Mouse (Mus musculus) embryonic fibroblast, embryonic 13.5 days (primary cell): ENCODE measurements around the gene Fli1. TPM values are rescaled to one million over a fixed set of nuclear protein-coding genes. Genes with fewer than 3 reads are reported as not detected.

Experiments used
- H3K27ac ChIP-seq: 2 replicates; pipeline ENCODE4 v1.5.1; 2012; ENCODE audit warnings: low read length, control low read depth, inconsistent platforms; ENCODE audit not compliant: insufficient read depth
- H3K4me1 ChIP-seq: 2 replicates; pipeline ENCODE4 v1.6.1; 2011; ENCODE audit warnings: low read length; ENCODE audit not compliant: control insufficient read depth, insufficient read depth
- H3K4me3 ChIP-seq: 2 replicates; pipeline ENCODE4 v1.5.1; 2011; ENCODE audit warnings: mild to moderate bottlenecking, control low read depth, low read length; ENCODE audit not compliant: insufficient read depth
- CTCF ChIP-seq: IDR thresholded peaks from 2 replicates; pipeline ENCODE4 v1.5.1; 2011; ENCODE audit warnings: mild to moderate bottlenecking, control low read depth, low read length, moderate library complexity, borderline replicate concordance; ENCODE audit not compliant: insufficient read depth
- POLR2A ChIP-seq: IDR thresholded peaks from 2 replicates; pipeline ENCODE4 v1.6.1; 2011; ENCODE audit warnings: low read depth, mild to moderate bottlenecking, control low read depth, low read length, moderate library complexity
- polyA plus RNA-seq: library from polyadenylated mRNA; stranded (reverse); fragments of >200 nt; gene quantifications from 2 replicates; pipeline ENCODE4 v1.2.4, GENCODE M21; 2011; ENCODE audit warnings: low read depth; ENCODE audit not compliant: missing spikeins, insufficient read length

Fli1 gene
- polyA plus RNA-seq, 1 experiment: 6.8 TPM

- H3K27ac ChIP-seq: peak overlapping the region; percentile 11
- no peaks in the 10 kb centered on the region for H3K4me1 ChIP-seq
- peak overlapping the region; percentile 59 for H3K4me3 ChIP-seq
- TF ChIP-seq CTCF (no peak), POLR2A (no peak)
Observed at GRCm38 (mm10) chr9:32540406-32541222, 2.0 kb downstream of the Fli1 start.

GRCm38 (mm10) chr9:32540061-32540405 lies 2.6 kb downstream of the Fli1 start:
- Histone ChIP-seq H3K4me3 (peak overlapping the region; percentile 59), H3K4me1 (no peaks in the 10 kb centered on the region), H3K27ac (peak overlapping the region; percentile 11)
- TF ChIP-seq CTCF: no peak
- TF ChIP-seq POLR2A: peak; percentile 32; the same call in 1 of the 2 replicates

- Histone ChIP-seq H3K4me1 (no peaks in the 10 kb centered on the region), H3K4me3 (no peak overlapping the region; the same call in 1 of the 2 replicates), H3K27ac (no peak overlapping the region)
- TF ChIP-seq CTCF (no peak), POLR2A (no peak)
Observed at GRCm38 (mm10) chr9:32539321-32539761, 3.3 kb downstream of the Fli1 start.

- TF ChIP-seq POLR2A: no peak
- no peak for TF ChIP-seq CTCF
- no peak overlapping the region for H3K4me3 ChIP-seq
- no peaks in the 10 kb centered on the region for H3K4me1 ChIP-seq
- no peak overlapping the region for H3K27ac ChIP-seq
Observed at GRCm38 (mm10) chr9:32538124-32538523, 4.5 kb downstream of the Fli1 start.

GRCm38 (mm10) chr9:32537706-32538105 lies 5.0 kb downstream of the Fli1 start:
- TF ChIP-seq CTCF: no peak
- no peak for TF ChIP-seq POLR2A
- no peak overlapping the region for H3K4me3 ChIP-seq
- H3K27ac ChIP-seq: no peak overlapping the region

GRCm38 (mm10) chr9:32535201-32535955 lies 7.3 kb downstream of the Fli1 start:
- TF ChIP-seq CTCF (no peak), POLR2A (no peak)
- H3K27ac ChIP-seq: no peak overlapping the region
- H3K4me3 ChIP-seq: no peak overlapping the region
- no peaks in the 10 kb centered on the region for H3K4me1 ChIP-seq

More at GRCm38 (mm10) chr9:32537706-32538105, 5.0 kb downstream of the Fli1 start:
- H3K4me1 ChIP-seq: no peaks in the 10 kb centered on the region

- Histone ChIP-seq H3K27ac (no peak overlapping the region), H3K4me1 (no peaks in the 10 kb centered on the region), H3K4me3 (no peak overlapping the region)
- TF ChIP-seq CTCF (no peak), POLR2A (no peak)
Observed at GRCm38 (mm10) chr9:32534025-32534615, 8.5 kb downstream of the Fli1 start.

- TF ChIP-seq CTCF (no peak), POLR2A (no peak)
Observed at GRCm38 (mm10) chr9:32531588-32531987, 11.1 kb downstream of the Fli1 start.

GRCm38 (mm10) chr9:32530975-32531374 lies 11.7 kb downstream of the Fli1 start:
- Histone ChIP-seq H3K4me3 (no peak overlapping the region), H3K27ac (no peak overlapping the region), H3K4me1 (peaks cover 1% of the 10 kb centered on the region; the same call in 1 of the 2 replicates)
- TF ChIP-seq CTCF: no peak
- TF ChIP-seq POLR2A: no peak

More at GRCm38 (mm10) chr9:32531588-32531987, 11.1 kb downstream of the Fli1 start:
- Histone ChIP-seq H3K4me3 (no peak overlapping the region), H3K27ac (no peak overlapping the region), H3K4me1 (no peaks in the 10 kb centered on the region)
